Mouse (Mus musculus) forebrain, embryonic 10.5 days (tissue): ENCODE data around the gene Pitpnm3. TPM values are rescaled to one million over a fixed set of nuclear protein-coding genes. Genes with fewer than 3 reads are reported as not detected.
A peak's percentile ranks its signal among the peaks of the same experiment; 100 is the strongest.

ENCODE experiments used
- DNase-seq: peaks from one replicate; pipeline ENCODE4 v3.0.0-alpha.2; 2017; ENCODE audit warnings: low spot score; ENCODE audit errors: extremely low spot score
- H3K27ac ChIP-seq: fragments of 300-500 bp; sonication (generic); 2 replicates; pipeline ENCODE4 v1.5.1; 2016; ENCODE audit warnings: mild to moderate bottlenecking
- H3K27me3 ChIP-seq: fragments of 300-500 bp; sonication (generic); 2 replicates; pipeline ENCODE4 v1.6.1; 2016; ENCODE audit warnings: mild to moderate bottlenecking; ENCODE audit not compliant: poor library complexity, severe bottlenecking
- H3K36me3 ChIP-seq: fragments of 300-500 bp; sonication (generic); replicated peaks from 2 replicates; pipeline ENCODE4 v1.6.1; 2016; ENCODE audit warnings: mild to moderate bottlenecking, moderate library complexity
- H3K4me1 ChIP-seq: fragments of 300-500 bp; sonication (generic); 2 replicates; pipeline ENCODE4 v1.6.1; 2016
- H3K4me3 ChIP-seq: fragments of 300-500 bp; sonication (generic); 2 replicates; pipeline ENCODE4 v1.5.1; 2016; ENCODE audit warnings: mild to moderate bottlenecking, moderate library complexity
- H3K9me3 ChIP-seq: fragments of 300-500 bp; sonication (generic); 2 replicates; pipeline ENCODE4 v1.6.1; 2016; ENCODE audit warnings: mild to moderate bottlenecking, moderate library complexity
- WGBS: fragments of 180-500 bp; shearing (Covaris S2); methylation state at CpG from one replicate; pipeline ENCODE4 v1.1.7; 2016; 5-methylcytosine and 5-hydroxymethylcytosine counted together
- polyA plus RNA-seq: library from polyadenylated mRNA; unstranded; fragments of >200 nt; fragmentation: Nextera tagmentation; extraction: Ambion mirVana; gene quantifications from 2 replicates; pipeline ENCODE4 v1.2.1, GENCODE M21; 2016

The Pitpnm3 gene
- polyA plus RNA-seq, 1 experiment from 2014 or later: 0.04 TPM

DNA sequence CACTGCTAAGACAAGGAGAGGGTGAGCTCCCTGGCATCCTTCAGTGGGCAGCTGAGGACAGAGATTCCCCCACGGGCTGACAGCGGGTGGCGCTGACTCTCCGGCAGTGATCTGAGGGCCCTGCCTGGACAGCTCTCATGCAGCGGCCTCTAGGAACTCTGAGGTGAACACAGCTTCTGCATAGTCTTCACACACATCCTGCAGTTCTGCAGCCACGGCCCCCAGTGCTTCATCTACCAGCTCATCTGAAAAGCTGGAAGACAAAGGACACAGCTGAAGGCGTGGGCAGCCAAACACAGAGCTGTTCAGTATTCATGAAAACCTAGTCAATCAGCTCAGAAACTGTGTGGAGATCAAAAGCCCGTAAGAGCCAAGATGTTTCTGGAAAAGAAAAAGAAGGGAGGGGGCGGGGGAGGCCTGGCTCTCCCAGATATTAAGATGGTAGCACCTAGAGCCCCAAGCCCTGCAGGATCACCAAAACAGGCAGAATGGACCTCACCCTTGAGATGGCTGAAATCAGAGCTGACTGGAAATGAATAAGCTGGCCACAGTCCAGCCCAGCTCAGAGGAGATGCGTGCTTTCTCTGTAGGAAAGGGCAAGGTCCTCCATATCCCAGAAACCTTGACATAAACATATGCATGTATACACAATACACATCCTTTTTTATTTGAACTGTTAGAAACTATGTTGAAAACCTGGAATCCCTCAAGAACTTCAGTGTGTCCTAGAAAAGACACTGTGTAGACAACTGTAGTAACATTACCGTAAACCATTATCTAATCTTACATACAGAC is 19.8 kb upstream of the Pitpnm3 start:
- 82% methylated on average over 11 of the region's 11 CpGs for WGBS
- Histone ChIP-seq H3K36me3 (peaks cover 74% of the 10 kb centered on the region), H3K27me3 (no peaks in the 10 kb centered on the region), H3K4me1 (peaks cover 18% of the 10 kb centered on the region), H3K9me3 (no peaks in the 10 kb centered on the region), H3K27ac (no peak overlapping the region), H3K4me3 (no peak overlapping the region)
- no peak for DNase-seq

DNA sequence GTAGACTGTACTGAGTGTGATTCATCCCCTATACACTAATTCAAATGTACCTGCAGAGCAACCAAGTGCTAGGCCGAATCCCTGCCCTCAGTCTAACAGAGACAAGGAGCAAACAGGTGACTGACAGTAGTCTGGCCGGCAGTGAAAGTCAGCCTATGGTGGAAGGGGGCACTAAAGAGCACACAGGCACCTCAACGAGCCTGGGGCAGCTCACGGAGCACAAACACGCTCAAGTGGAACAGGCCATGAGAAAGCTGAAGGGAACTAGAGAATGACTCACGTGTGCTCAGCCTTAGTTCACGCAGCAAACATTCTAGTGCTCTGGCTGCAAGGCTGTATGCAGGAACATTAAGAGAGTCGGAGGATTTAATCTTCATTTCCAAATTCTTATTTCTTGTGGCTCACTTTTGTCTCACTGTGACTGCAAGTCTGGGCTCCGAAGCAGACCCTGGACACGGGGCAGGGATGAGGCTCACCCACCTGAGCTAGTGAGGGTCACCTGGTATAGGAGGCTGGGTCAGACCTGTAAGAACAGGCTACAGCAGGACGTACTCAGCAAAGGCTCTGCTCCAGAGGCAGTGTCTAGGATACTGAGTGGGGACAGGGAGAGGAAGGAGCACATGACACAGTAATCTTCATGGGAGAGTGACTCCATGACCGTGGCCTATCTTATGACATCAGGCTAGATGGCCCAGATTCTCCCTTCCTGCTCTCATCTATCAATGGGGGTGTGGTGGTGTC is 17.7 kb upstream of the Pitpnm3 start:
- Histone ChIP-seq H3K36me3 (peaks cover 56% of the 10 kb centered on the region), H3K4me3 (no peak overlapping the region), H3K27me3 (no peaks in the 10 kb centered on the region), H3K9me3 (no peaks in the 10 kb centered on the region), H3K4me1 (peaks cover 23% of the 10 kb centered on the region), H3K27ac (no peak overlapping the region)
- 85% methylated on average over 12 of the region's 12 CpGs for WGBS
- DNase-seq: no peak

DNA sequence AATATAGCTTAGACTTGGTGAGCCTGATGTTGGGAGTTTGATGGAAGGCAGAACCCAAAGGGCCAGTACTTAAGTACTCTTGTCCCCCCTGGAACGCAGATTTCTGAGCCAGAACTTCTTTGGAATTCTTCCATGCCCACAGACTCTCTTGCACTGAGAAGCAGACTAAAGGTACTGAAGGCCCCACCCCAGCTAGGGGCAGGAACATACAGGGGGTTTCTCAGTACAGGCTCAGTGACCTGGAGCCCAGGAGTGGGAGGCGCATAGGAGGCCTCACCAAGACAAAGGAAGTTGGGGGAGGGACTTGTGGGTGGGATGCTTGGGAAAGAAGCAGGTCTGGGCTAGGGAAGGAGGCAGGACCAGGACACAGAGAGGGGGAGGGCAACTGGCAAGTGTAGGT is 15.5 kb upstream of the Pitpnm3 start:
- Histone ChIP-seq H3K4me3 (no peak overlapping the region), H3K27me3 (peaks cover 5% of the 10 kb centered on the region; the same call in 1 of the 2 replicates), H3K36me3 (peaks cover 34% of the 10 kb centered on the region), H3K9me3 (no peaks in the 10 kb centered on the region), H3K4me1 (peaks cover 39% of the 10 kb centered on the region), H3K27ac (peak overlapping the region; percentile 65)
- WGBS: 49% methylated on average over 2 of the region's 2 CpGs
- no peak for DNase-seq

GRCm38 (mm10) chr11:72147910-72148309 is 12.3 kb upstream of the Pitpnm3 start:
- no peaks in the 10 kb centered on the region for H3K9me3 ChIP-seq
- WGBS: 38% methylated on average over 3 of the region's 3 CpGs
- H3K4me1 ChIP-seq: peaks cover 53% of the 10 kb centered on the region
- H3K27me3 ChIP-seq: peaks cover 28% of the 10 kb centered on the region
- H3K4me3 ChIP-seq: no peak overlapping the region
- H3K36me3 ChIP-seq: peaks cover 5% of the 10 kb centered on the region
- H3K27ac ChIP-seq: peak overlapping the region; percentile 35; the same call in 1 of the 2 replicates
- no peak for DNase-seq

DNA sequence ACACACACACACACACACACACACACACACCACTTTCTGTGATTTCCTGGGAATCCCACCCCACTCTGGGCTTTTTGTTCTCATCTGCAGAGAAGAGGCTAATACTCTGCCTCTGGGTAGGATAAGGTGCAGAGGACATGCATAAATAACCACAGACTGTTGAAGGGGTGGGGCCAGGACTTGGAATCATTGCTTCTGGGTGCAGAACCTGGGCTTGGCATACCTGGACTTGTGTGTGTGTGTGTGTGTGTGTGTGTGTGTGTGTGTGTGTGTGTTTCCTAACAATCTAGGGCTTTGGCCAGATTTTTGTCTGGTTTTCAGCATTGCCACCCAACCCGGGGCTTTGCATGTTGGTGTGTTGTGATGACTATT is 10.3 kb upstream of the Pitpnm3 start:
- no peaks in the 10 kb centered on the region for H3K9me3 ChIP-seq
- 94% methylated on average over 1 of the region's 1 CpGs for WGBS
- H3K4me1 ChIP-seq: peaks cover 45% of the 10 kb centered on the region
- DNase-seq: no peak
- H3K36me3 ChIP-seq: no peaks in the 10 kb centered on the region
- H3K27ac ChIP-seq: no peak overlapping the region
- no peak overlapping the region for H3K4me3 ChIP-seq
- peaks cover 45% of the 10 kb centered on the region for H3K27me3 ChIP-seq

DNA sequence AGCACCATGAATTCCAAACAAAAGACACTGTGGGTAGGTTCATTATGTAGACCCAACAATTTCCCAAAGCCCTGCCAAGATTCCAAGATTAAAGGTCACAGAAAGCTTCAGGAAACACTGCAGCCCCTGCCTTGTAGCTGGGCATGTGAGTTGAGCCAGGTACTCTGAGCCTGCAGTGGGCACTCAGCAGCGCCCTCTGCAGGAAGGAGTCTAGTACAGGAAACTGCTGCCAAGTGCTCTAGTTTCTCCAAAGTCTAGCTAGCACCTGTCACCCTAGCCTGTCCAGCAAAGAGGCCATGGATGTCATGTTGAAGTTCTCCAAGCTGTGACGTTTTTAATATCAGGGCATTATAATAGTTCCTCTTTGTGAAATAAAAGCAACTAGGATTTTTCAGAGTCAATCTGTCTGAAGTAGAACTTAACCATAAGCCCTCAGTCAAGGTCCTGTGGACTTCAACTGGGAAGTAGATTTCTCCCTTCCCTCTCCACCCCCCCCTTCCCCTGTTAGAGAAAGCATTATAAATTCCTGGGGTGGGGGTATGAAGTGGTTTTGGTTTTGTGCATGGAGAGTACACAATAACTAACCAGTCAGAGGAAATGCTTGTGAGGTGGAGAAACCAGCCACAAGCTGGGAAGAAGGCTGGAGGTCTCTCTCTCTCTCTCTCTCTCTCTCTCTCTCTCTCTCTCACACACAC is 9.8 kb upstream of the Pitpnm3 start:
- no peaks in the 10 kb centered on the region for H3K36me3 ChIP-seq
- WGBS: 13% methylated on average over 2 of the region's 2 CpGs
- no peak for DNase-seq

GRCm38 (mm10) chr11:72142889-72143288 is 7.3 kb upstream of the Pitpnm3 start:
- Histone ChIP-seq H3K36me3 (no peaks in the 10 kb centered on the region), H3K9me3 (no peaks in the 10 kb centered on the region), H3K27me3 (peaks cover 65% of the 10 kb centered on the region), H3K27ac (no peak overlapping the region), H3K4me3 (no peak overlapping the region), H3K4me1 (peaks cover 34% of the 10 kb centered on the region)
- DNase-seq: no peak
- WGBS: 40% methylated on average over 10 of the region's 10 CpGs

More for the DNA sequence above, 9.8 kb upstream of the Pitpnm3 start:
- Histone ChIP-seq H3K4me3 (no peak overlapping the region), H3K27me3 (peaks cover 47% of the 10 kb centered on the region), H3K4me1 (peaks cover 44% of the 10 kb centered on the region), H3K27ac (no peak overlapping the region), H3K9me3 (no peaks in the 10 kb centered on the region)

DNA sequence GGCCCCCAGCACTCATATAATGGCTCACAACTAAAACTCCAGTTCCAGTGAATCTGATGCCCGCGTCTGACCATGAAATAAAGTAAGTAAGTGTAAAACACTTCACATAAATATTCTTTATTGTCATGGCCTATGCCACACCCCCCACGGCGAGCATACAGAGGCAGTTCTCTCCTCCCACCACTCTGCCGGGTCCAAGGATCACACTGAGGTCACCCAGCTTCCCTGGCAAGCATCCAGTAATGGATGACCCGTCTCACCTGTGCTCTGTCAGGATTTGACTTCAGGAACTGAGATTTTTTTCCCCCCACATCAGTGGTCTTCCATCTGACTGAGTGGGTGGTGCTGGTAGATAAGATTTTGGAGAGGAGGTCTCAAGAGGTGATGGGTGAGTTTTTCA is 4.6 kb upstream of the Pitpnm3 start:
- Histone ChIP-seq H3K36me3 (no peaks in the 10 kb centered on the region), H3K9me3 (no peaks in the 10 kb centered on the region), H3K4me1 (peaks cover 30% of the 10 kb centered on the region), H3K27me3 (peaks cover 87% of the 10 kb centered on the region), H3K4me3 (no peak overlapping the region), H3K27ac (no peak overlapping the region)
- WGBS: 79% methylated on average over 6 of the region's 6 CpGs
- DNase-seq: no peak

- Histone ChIP-seq H3K4me3 (peak overlapping the region; percentile 73), H3K27ac (no peak overlapping the region), H3K9me3 (no peaks in the 10 kb centered on the region), H3K4me1 (peaks cover 21% of the 10 kb centered on the region), H3K36me3 (no peaks in the 10 kb centered on the region), H3K27me3 (peaks cover 90% of the 10 kb centered on the region)
- WGBS: 11% methylated on average over 11 of the region's 11 CpGs
- no peak for DNase-seq
These were observed 829 bp upstream of the Pitpnm3 start for GRCm38 (mm10) chr11:72136231-72136982.

DNA sequence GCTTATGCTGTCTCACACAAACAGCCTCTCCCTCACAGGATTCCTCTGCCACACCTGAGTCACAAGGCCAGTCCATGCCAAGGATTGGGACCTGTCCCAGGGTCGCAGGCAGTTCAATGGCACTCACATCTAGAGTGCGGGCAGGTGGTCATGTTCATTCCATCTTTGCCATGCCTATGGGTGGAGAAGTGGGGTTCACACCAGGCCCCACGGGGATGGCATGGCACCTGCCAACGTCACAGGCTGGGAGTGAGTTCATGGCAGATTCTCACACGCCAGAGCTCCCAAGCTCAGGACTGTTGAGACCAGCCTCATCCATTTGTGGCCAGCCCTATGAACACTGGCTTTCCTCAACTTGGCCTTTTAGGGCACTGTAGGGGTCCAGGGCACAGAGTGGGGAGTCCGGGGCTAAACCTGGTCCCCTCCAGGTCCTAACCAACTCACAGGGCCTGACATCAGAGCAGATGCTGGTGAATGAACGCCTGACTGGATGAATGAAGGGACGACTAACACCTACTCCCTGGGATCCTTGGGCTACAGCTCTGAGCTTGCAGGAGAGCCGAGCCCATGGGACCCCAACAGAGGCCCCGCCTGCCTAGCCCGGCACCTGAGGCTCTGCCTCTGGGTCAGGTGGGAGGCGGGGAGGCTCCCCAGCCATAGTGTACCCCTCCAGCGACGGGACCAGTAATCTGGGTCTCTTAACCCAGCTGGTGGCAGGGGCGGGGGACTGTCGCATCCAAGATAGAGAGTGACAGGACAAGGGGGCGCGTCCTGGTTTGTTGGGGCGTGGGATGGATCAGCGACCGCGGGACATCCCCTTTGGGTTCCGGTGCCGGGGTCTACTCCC is 819 bp downstream of the Pitpnm3 start:
- DNase-seq: no peak
- peak overlapping the region; percentile 73 for H3K4me3 ChIP-seq
- H3K4me1 ChIP-seq: peaks cover 30% of the 10 kb centered on the region
- 12% methylated on average over 24 of the region's 24 CpGs for WGBS
- no peaks in the 10 kb centered on the region for H3K9me3 ChIP-seq
- peak overlapping the region; percentile 73; the same call in 1 of the 2 replicates for H3K27ac ChIP-seq
- no peaks in the 10 kb centered on the region for H3K36me3 ChIP-seq
- H3K27me3 ChIP-seq: peaks cover 97% of the 10 kb centered on the region

DNA sequence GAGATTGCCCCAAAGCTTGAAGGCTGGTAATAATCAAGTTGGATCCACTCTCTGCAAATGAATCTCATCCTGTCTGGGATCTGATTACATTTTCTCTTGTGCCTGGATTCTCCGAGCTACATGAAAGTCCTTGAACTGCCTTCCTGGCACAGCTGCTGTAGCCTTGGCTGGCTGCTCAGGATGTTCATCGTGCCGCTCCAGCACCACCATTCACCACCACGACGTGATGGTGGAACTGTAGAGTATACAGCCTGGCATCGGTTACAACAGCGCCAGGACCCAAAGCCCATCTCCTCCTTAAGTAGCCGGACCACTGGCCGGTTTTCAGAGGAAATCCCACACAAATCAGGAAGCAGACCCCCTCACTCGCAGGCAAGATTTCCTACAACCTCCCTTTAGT is 2.5 kb downstream of the Pitpnm3 start:
- 79% methylated on average over 10 of the region's 10 CpGs for WGBS
- Histone ChIP-seq H3K27me3 (peaks cover 92% of the 10 kb centered on the region), H3K36me3 (no peaks in the 10 kb centered on the region), H3K4me1 (peaks cover 34% of the 10 kb centered on the region), H3K27ac (no peak overlapping the region), H3K9me3 (no peaks in the 10 kb centered on the region), H3K4me3 (no peak overlapping the region)
- no peak for DNase-seq
